Comparison of ENCODE assay signal across 14 mouse cellular contexts in the genomic region with DNA sequence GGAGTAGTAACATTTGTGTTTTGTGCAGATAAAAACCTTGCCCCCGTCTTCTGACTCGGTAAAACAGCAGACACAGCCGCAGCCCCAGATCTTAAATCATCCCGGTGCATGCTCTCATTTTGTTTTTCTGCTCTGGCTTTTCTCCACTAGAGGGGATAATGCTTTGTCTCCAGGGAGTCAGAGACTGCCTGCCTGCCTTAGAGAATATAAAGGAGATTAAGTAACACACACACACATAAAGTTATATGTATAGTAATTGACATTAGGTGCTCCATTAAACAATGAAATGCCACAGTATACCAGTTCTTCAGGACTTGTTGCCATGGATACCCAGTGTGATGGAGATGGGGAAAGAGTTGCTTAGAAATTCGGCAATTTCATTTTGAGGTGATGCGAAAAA. TPM values are rescaled to one million over a fixed set of nuclear protein-coding genes. Genes with fewer than 3 reads are reported as not detected.
DNase-seq lines count a peak whose midpoint lies in the region; ATAC-seq lines count a peak whose summit lies in the region.
"Had no signal": no experiment of that assay in that cellular context is flagged by ENCODE, and none has a peak within 500 bp of the region (broad histone marks: within the 10 kb centered on the region; RNA-seq: fewer than 3 reads in every experiment).

No protein-coding gene starts in this region.

- no peaks in the 10 kb centered on the region for H3K36me3 ChIP-seq in hindbrain, embryonic 14.5 days (replicated peaks; ENCODE audit: control insufficient read depth, insufficient read depth)
- no peaks in the 10 kb centered on the region for H3K36me3 ChIP-seq in hindbrain, embryonic 11.5 days (ENCODE audit: control insufficient read depth, insufficient read depth, low read length)
- no peaks in the 10 kb centered on the region for H3K36me3 ChIP-seq in neural tube, embryonic 15.5 days
- H3K36me3 ChIP-seq: embryonic facial prominence, embryonic 12.5 days; limb, embryonic 12.5 days had no signal

- no peak for ATAC-seq in hindbrain, embryonic 14.5 days (ENCODE audit: low FRiP score)
- ATAC-seq in hindbrain, embryonic 11.5 days (ENCODE audit: low FRiP score), result no peak
- ATAC-seq in neural tube, embryonic 15.5 days (ENCODE audit: low FRiP score), result peak; percentile 63

- intact Hi-C loops in left cerebral cortex, postnatal 14 days (cut with DNase I), result loop anchor here (5.0 kb wide), 1 partner anchor 56 kb away; no protein-coding TSS in a partner anchor
- intact Hi-C loops in left cerebral cortex, postnatal 36 days (cut with DNase I), result no loop called here

- H3K27ac ChIP-seq in hindbrain, embryonic 14.5 days, result no peak overlapping the region
- no peak overlapping the region for H3K27ac ChIP-seq in hindbrain, embryonic 11.5 days (ENCODE audit: low read depth, low read length)
- H3K27ac ChIP-seq in neural tube, embryonic 15.5 days (replicated peaks), result no peak overlapping the region
- H3K27ac ChIP-seq: embryonic facial prominence, embryonic 12.5 days; limb, embryonic 12.5 days had no signal

- peaks cover 19% of the 10 kb centered on the region for H3K4me1 ChIP-seq in hindbrain, embryonic 14.5 days (replicated peaks; ENCODE audit: control insufficient read depth, insufficient read depth, low read length)
- no peaks in the 10 kb centered on the region for H3K4me1 ChIP-seq in hindbrain, embryonic 11.5 days (replicated peaks; ENCODE audit: control insufficient read depth, insufficient read depth, low read length)
- H3K4me1 ChIP-seq in neural tube, embryonic 15.5 days, result peaks cover 21% of the 10 kb centered on the region

- H3K4me3 ChIP-seq in hindbrain, embryonic 14.5 days (replicated peaks; ENCODE audit: low read length), result no peak overlapping the region
- H3K4me3 ChIP-seq in hindbrain, embryonic 11.5 days (ENCODE audit: low read depth, low read length), result no peak overlapping the region
- H3K4me3 ChIP-seq in neural tube, embryonic 15.5 days (replicated peaks), result no peak overlapping the region
- H3K4me3 ChIP-seq: embryonic facial prominence, embryonic 12.5 days; limb, embryonic 12.5 days had no signal

- no peak overlapping the region for H3K9ac ChIP-seq in hindbrain, embryonic 14.5 days
- no peak overlapping the region for H3K9ac ChIP-seq in hindbrain, embryonic 11.5 days (ENCODE audit: low read depth, low read length)
- H3K9ac ChIP-seq in neural tube, embryonic 15.5 days (replicated peaks), result no peak overlapping the region
- H3K9ac ChIP-seq: embryonic facial prominence, embryonic 12.5 days; limb, embryonic 12.5 days had no signal

- 42% methylated on average over 6 of the region's 6 CpGs for WGBS in hindbrain, embryonic 14.5 days
- 74% methylated on average over 6 of the region's 6 CpGs for WGBS in hindbrain, embryonic 11.5 days
- WGBS in neural tube, embryonic 15.5 days, result 23% methylated on average over 6 of the region's 6 CpGs

- H3K4me2 ChIP-seq in hindbrain, embryonic 14.5 days (replicated peaks), result no peak overlapping the region
- no peak overlapping the region for H3K4me2 ChIP-seq in hindbrain, embryonic 11.5 days (replicated peaks; ENCODE audit: low read depth, low read length)
- H3K4me2 ChIP-seq in neural tube, embryonic 15.5 days, result peak overlapping the region; percentile 19
- H3K4me2 ChIP-seq: embryonic facial prominence, embryonic 12.5 days; limb, embryonic 12.5 days had no signal

- DNase-seq in embryo, embryonic 10.5 days (ENCODE audit: low spot score), result peak; percentile 26
- no peak for DNase-seq in embryo, embryonic 10 days (ENCODE audit: low spot score)
- DNase-seq in hindbrain, embryonic 14.5 days (ENCODE audit: low spot score), result peak; percentile 36
- no peak for DNase-seq in hindbrain, embryonic 11.5 days (ENCODE audit: low spot score)
- DNase-seq in left cerebral cortex, postnatal 14 days (ENCODE audit: low spot score in 2 of 2), result peak; percentile 11 to 37
- DNase-seq in left cerebral cortex, postnatal 36 days (ENCODE audit: low spot score in 2 of 2), result no peak
- no peak for DNase-seq in ovary, postnatal 14 days (ENCODE audit: low spot score)
- DNase-seq: adrenal gland, postnatal 10 days; heart, postnatal 14 days; kidney, adult 18-20 months; retina, postnatal 1 day had no signal

- no peaks in the 10 kb centered on the region for H3K27me3 ChIP-seq in hindbrain, embryonic 14.5 days (ENCODE audit: control insufficient read depth, insufficient read depth, low read length)
- no peaks in the 10 kb centered on the region for H3K27me3 ChIP-seq in hindbrain, embryonic 11.5 days (ENCODE audit: control insufficient read depth, insufficient read depth, low read length)
- H3K27me3 ChIP-seq in neural tube, embryonic 15.5 days (replicated peaks), result no peaks in the 10 kb centered on the region
- H3K27me3 ChIP-seq: embryonic facial prominence, embryonic 12.5 days; limb, embryonic 12.5 days had no signal

- no peaks in the 10 kb centered on the region for H3K9me3 ChIP-seq in hindbrain, embryonic 14.5 days (ENCODE audit: control insufficient read depth, low read length)
- no peaks in the 10 kb centered on the region for H3K9me3 ChIP-seq in hindbrain, embryonic 11.5 days (ENCODE audit: control insufficient read depth, low read length)
- no peaks in the 10 kb centered on the region for H3K9me3 ChIP-seq in neural tube, embryonic 15.5 days (replicated peaks)
- H3K9me3 ChIP-seq: embryonic facial prominence, embryonic 12.5 days; limb, embryonic 12.5 days had no signal

RNA-seq across cellular contexts. Expression of gene Map3k20, which starts 41.1 kb away (rescaled TPM):
- polyA plus RNA-seq in hindbrain, embryonic 14.5 days (2014; fragmentation: Nextera tagmentation; extraction: Ambion mirVana), result 5.1 and 5.2 TPM in 2 replicates
- 9.1 and 11.0 TPM in 2 replicates for polyA plus RNA-seq in hindbrain, embryonic 11.5 days (2014; fragmentation: Nextera tagmentation; extraction: Ambion mirVana)
- 10 to 100 TPM in 1 of 2 experiments, 1 to 10 TPM in 1; 8.9 to 12.3 TPM for total RNA-seq in left cerebral cortex, postnatal 14 days (2021)
- total RNA-seq in left cerebral cortex, postnatal 36 days (2021), result 10 to 100 TPM; 11.7 to 11.8 TPM
- 3.8 and 5.5 TPM in 2 replicates for polyA plus RNA-seq in neural tube, embryonic 15.5 days (2015; fragmentation: Nextera tagmentation; extraction: Ambion mirVana)

Comparison
In these comparisons a context has a peak if more than half of its experiments do, and no peak if none do; other contexts are left out.
1. DNase-seq: peak in embryo, embryonic 10.5 days (single experiment), hindbrain, embryonic 14.5 days (single experiment) and left cerebral cortex, postnatal 14 days (2 of 2); none in embryo, embryonic 10 days (single experiment), hindbrain, embryonic 11.5 days (single experiment), left cerebral cortex, postnatal 36 days (0 of 2) and ovary, postnatal 14 days (single experiment).